Mouse (Mus musculus): ENCODE results near the gene Dlx5. TPM values are rescaled to one million over a fixed set of nuclear protein-coding genes. Genes with fewer than 3 reads are reported as not detected.

Gene Dlx5
- polyA plus RNA-seq, 1 experiment from 2014 or later: not detected

- no peaks in the 10 kb centered on the region for H3K4me1 ChIP-seq (ENCODE audit: control insufficient read depth, insufficient read depth, low read length)
- no peaks in the 10 kb centered on the region for H3K36me3 ChIP-seq (ENCODE audit: control insufficient read depth, insufficient read depth, low read length)
- H3K4me3 ChIP-seq (ENCODE audit: low read depth, low read length): no peak overlapping the region
- H3K27me3 ChIP-seq (ENCODE audit: control insufficient read depth, insufficient read depth, low read length): peaks cover 55% of the 10 kb centered on the region
- no peaks in the 10 kb centered on the region for H3K9me3 ChIP-seq (ENCODE audit: control insufficient read depth, low read length)
- 1% methylated on average over 12 of the region's 12 CpGs for WGBS
- ATAC-seq (ENCODE audit: low read depth): no peak
- H3K27ac ChIP-seq (ENCODE audit: low read depth, low read length): no peak overlapping the region
- H3K9ac ChIP-seq (replicated peaks; ENCODE audit: low read depth, low read length): no peak overlapping the region
- no peak overlapping the region for H3K4me2 ChIP-seq (ENCODE audit: low read depth, low read length)
These were observed 32.1 kb downstream of the Dlx5 start for GRCm38 (mm10) chr6:6849744-6850143.

GRCm38 (mm10) chr6:6848541-6848940, 33.3 kb downstream of the Dlx5 start:
- Histone ChIP-seq H3K4me3 (ENCODE audit: low read depth, low read length) (no peak overlapping the region), H3K27me3 (ENCODE audit: control insufficient read depth, insufficient read depth, low read length) (peaks cover 46% of the 10 kb centered on the region), H3K27ac (ENCODE audit: low read depth, low read length) (no peak overlapping the region), H3K9ac (replicated peaks; ENCODE audit: low read depth, low read length) (no peak overlapping the region), H3K36me3 (ENCODE audit: control insufficient read depth, insufficient read depth, low read length) (no peaks in the 10 kb centered on the region), H3K9me3 (ENCODE audit: control insufficient read depth, low read length) (no peaks in the 10 kb centered on the region), H3K4me2 (ENCODE audit: low read depth, low read length) (no peak overlapping the region), H3K4me1 (ENCODE audit: control insufficient read depth, insufficient read depth, low read length) (no peaks in the 10 kb centered on the region)
- no peak for ATAC-seq (ENCODE audit: low read depth)
- 8% methylated on average over 4 of the region's 4 CpGs for WGBS

GRCm38 (mm10) chr6:6833301-6833700, 48.6 kb downstream of the Dlx5 start:
- H3K4me1 ChIP-seq (ENCODE audit: control insufficient read depth, insufficient read depth, low read length): no peaks in the 10 kb centered on the region
- WGBS: 91% methylated on average over 3 of the region's 3 CpGs

DNA sequence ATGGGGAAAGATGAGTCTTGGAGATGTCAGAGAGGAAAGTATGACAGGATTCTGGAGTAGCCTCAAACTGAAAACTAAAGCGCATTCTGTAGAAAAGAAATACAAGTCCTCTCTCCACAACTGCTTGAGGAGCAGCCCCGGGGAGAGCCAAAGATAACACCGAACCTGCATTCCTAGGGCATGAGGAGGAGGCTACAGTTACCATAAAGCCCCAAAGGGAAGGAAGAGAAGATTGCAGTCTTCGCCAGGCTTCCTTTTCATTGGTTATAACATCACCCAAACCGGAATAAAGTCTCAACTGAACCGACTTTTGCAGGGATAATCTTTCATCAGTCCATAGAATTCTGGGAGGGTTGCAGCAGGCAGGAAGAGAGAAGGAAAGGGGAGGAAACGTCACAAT, 51.4 kb downstream of the Dlx5 start:
- ATAC-seq (ENCODE audit: low read depth): no peak
- Histone ChIP-seq H3K27me3 (ENCODE audit: control insufficient read depth, insufficient read depth, low read length) (no peaks in the 10 kb centered on the region), H3K36me3 (ENCODE audit: control insufficient read depth, insufficient read depth, low read length) (no peaks in the 10 kb centered on the region), H3K9ac (replicated peaks; ENCODE audit: low read depth, low read length) (no peak overlapping the region), H3K4me2 (ENCODE audit: low read depth, low read length) (no peak overlapping the region), H3K27ac (ENCODE audit: low read depth, low read length) (no peak overlapping the region), H3K9me3 (ENCODE audit: control insufficient read depth, low read length) (no peaks in the 10 kb centered on the region), H3K4me1 (ENCODE audit: control insufficient read depth, insufficient read depth, low read length) (no peaks in the 10 kb centered on the region), H3K4me3 (ENCODE audit: low read depth, low read length) (no peak overlapping the region)
- 87% methylated on average over 7 of the region's 7 CpGs for WGBS

More at GRCm38 (mm10) chr6:6833301-6833700, 48.6 kb downstream of the Dlx5 start:
- Histone ChIP-seq H3K27ac (ENCODE audit: low read depth, low read length) (no peak overlapping the region), H3K9ac (replicated peaks; ENCODE audit: low read depth, low read length) (no peak overlapping the region), H3K4me3 (ENCODE audit: low read depth, low read length) (no peak overlapping the region), H3K4me2 (ENCODE audit: low read depth, low read length) (no peak overlapping the region), H3K36me3 (ENCODE audit: control insufficient read depth, insufficient read depth, low read length) (no peaks in the 10 kb centered on the region), H3K27me3 (ENCODE audit: control insufficient read depth, insufficient read depth, low read length) (no peaks in the 10 kb centered on the region), H3K9me3 (ENCODE audit: control insufficient read depth, low read length) (no peaks in the 10 kb centered on the region)
- ATAC-seq (ENCODE audit: low read depth): no peak

Other genes with a start within 250 kb of the Dlx5 start
- not detected in 2 replicates for gene Dlx6, start 18.8 kb downstream of the Dlx5 start, polyA plus RNA-seq (2014; fragmentation: Nextera tagmentation; extraction: Ambion mirVana)
- 8.3 TPM in 2 replicates for gene Sdhaf3, start 73.9 kb upstream of the Dlx5 start, polyA plus RNA-seq (2014; fragmentation: Nextera tagmentation; extraction: Ambion mirVana)